In genomic region chr4:148058218-148058819, GRCm38 (mm10) we compare ENCODE assay signal across 30 mouse cellular contexts. TPM values are rescaled to one million over a fixed set of nuclear protein-coding genes. Genes with fewer than 3 reads are reported as not detected.
DNase-seq lines count a peak whose midpoint lies in the region; ATAC-seq and TF ChIP-seq lines count a peak whose summit lies in the region.
"Had no signal": no experiment of that assay in that cellular context is flagged by ENCODE, and none has a peak within 500 bp of the region (broad histone marks: within the 10 kb centered on the region; RNA-seq: fewer than 3 reads in every experiment).

No protein-coding gene starts in this region.

- no peak overlapping the region for H3K4me3 ChIP-seq in forebrain, embryonic 12.5 days (replicated peaks)
- no peak overlapping the region for H3K4me3 ChIP-seq in forebrain, embryonic 11.5 days (ENCODE audit: low read depth, low read length)
- no peak overlapping the region for H3K4me3 ChIP-seq in forebrain, postnatal 0 days (ENCODE audit: low read depth, low read length)
- H3K4me3 ChIP-seq in forebrain, embryonic 13.5 days: no peak overlapping the region
- no peak overlapping the region for H3K4me3 ChIP-seq in bone marrow, adult 2 months (replicated peaks; ENCODE audit: control insufficient read depth, low read depth, low read length)
- H3K4me3 ChIP-seq: embryonic facial prominence, embryonic 10.5 days; embryonic facial prominence, embryonic 13.5 days; erythroblast, embryonic 14.5 days; heart, adult 2 months; hindbrain, embryonic 12.5 days; intestine, embryonic 15.5 days had no signal

- 0 out of 2 replicates have a peak, but pooled peaks have one; percentile 5 for TF ChIP-seq POLR2A in bone marrow, adult 2 months (IDR thresholded peaks at IDR 0.05; ENCODE audit: borderline replicate concordance, control insufficient read depth, low read depth, low read length)

- WGBS in forebrain, embryonic 12.5 days: 87% methylated on average over 9 of the region's 9 CpGs
- 93% methylated on average over 9 of the region's 9 CpGs for WGBS in forebrain, embryonic 11.5 days
- 86% methylated on average over 9 of the region's 9 CpGs for WGBS in forebrain, postnatal 0 days
- 92% methylated on average over 9 of the region's 9 CpGs for WGBS in forebrain, embryonic 13.5 days
- 89% methylated on average over 9 of the region's 9 CpGs for whole genome bisulfite sequencing in bone marrow, adult 2 months

- no peaks in the 10 kb centered on the region for H3K9me3 ChIP-seq in forebrain, embryonic 12.5 days
- no peaks in the 10 kb centered on the region for H3K9me3 ChIP-seq in forebrain, embryonic 11.5 days (ENCODE audit: control insufficient read depth, low read length)
- no peaks in the 10 kb centered on the region for H3K9me3 ChIP-seq in forebrain, postnatal 0 days (ENCODE audit: low read length)
- no peaks in the 10 kb centered on the region for H3K9me3 ChIP-seq in forebrain, embryonic 13.5 days (replicated peaks)
- H3K9me3 ChIP-seq: embryonic facial prominence, embryonic 10.5 days; embryonic facial prominence, embryonic 13.5 days; hindbrain, embryonic 12.5 days; intestine, embryonic 15.5 days had no signal

- H3K4me2 ChIP-seq in forebrain, embryonic 12.5 days: no peak overlapping the region
- no peak overlapping the region for H3K4me2 ChIP-seq in forebrain, embryonic 11.5 days (ENCODE audit: low read depth, low read length, severe bottlenecking)
- H3K4me2 ChIP-seq in forebrain, postnatal 0 days (ENCODE audit: low read depth): no peak overlapping the region
- no peak overlapping the region for H3K4me2 ChIP-seq in forebrain, embryonic 13.5 days
- H3K4me2 ChIP-seq: embryonic facial prominence, embryonic 13.5 days; heart, embryonic 11.5 days; hindbrain, embryonic 12.5 days; intestine, embryonic 15.5 days had no signal

- no peaks in the 10 kb centered on the region for H3K4me1 ChIP-seq in forebrain, embryonic 12.5 days
- no peaks in the 10 kb centered on the region for H3K4me1 ChIP-seq in forebrain, embryonic 11.5 days (replicated peaks; ENCODE audit: control insufficient read depth, insufficient read depth, low read length)
- no peaks in the 10 kb centered on the region for H3K4me1 ChIP-seq in forebrain, postnatal 0 days (ENCODE audit: insufficient read depth)
- no peaks in the 10 kb centered on the region for H3K4me1 ChIP-seq in forebrain, embryonic 13.5 days
- no peaks in the 10 kb centered on the region for H3K4me1 ChIP-seq in bone marrow, adult 2 months (ENCODE audit: control insufficient read depth, insufficient read depth, low read length)
- H3K4me1 ChIP-seq: hindbrain, embryonic 12.5 days; intestine, embryonic 15.5 days had no signal

- H3K27ac ChIP-seq in forebrain, embryonic 12.5 days: 0 out of 2 replicates have a peak overlapping the region, but pooled peaks have one; percentile 13
- H3K27ac ChIP-seq in forebrain, embryonic 11.5 days (ENCODE audit: low read depth, low read length): no peak overlapping the region
- H3K27ac ChIP-seq in forebrain, postnatal 0 days (ENCODE audit: low read depth, low read length): peak overlapping the region; percentile 42
- no peak overlapping the region for H3K27ac ChIP-seq in forebrain, embryonic 13.5 days
- no peak overlapping the region; the same call in 1 of the 2 replicates for H3K27ac ChIP-seq in bone marrow, adult 2 months (ENCODE audit: control insufficient read depth, insufficient read depth, low read depth, low read length, poor library complexity)
- H3K27ac ChIP-seq: embryonic facial prominence, embryonic 10.5 days; embryonic facial prominence, embryonic 13.5 days; hindbrain, embryonic 12.5 days; intestine, embryonic 15.5 days had no signal

- no peak for TF ChIP-seq CTCF in forebrain, postnatal 0 days (IDR thresholded peaks at IDR 0.05; ENCODE audit: low read depth)
- no peak for TF ChIP-seq CTCF in bone marrow, adult 2 months (IDR thresholded peaks at IDR 0.05; ENCODE audit: control insufficient read depth, insufficient read depth, low read length)

- no peak for DNase-seq in forebrain, embryonic 11.5 days (ENCODE audit: low spot score)
- no peak for DNase-seq in forebrain, postnatal 0 days
- DNase-seq in heart, adult 11 months: peak; percentile 90
- no peak for DNase-seq in heart, adult 9 months (ENCODE audit: low spot score in 2 of 2)
- no peak for DNase-seq in adrenal gland, postnatal 36 days
- DNase-seq: adrenal gland, adult 8-10 months; adrenal gland, postnatal 25 days; cerebellum, adult 11 months; cerebellum, adult 2 months; cerebellum, adult 9-11 months; cerebellum, postnatal 25 days; embryo, embryonic 11 days; heart, adult 2 months; kidney, adult 11 months; kidney, adult 9 months had no signal

- H3K36me3 ChIP-seq in forebrain, embryonic 12.5 days (replicated peaks): peaks cover 57% of the 10 kb centered on the region
- H3K36me3 ChIP-seq in forebrain, embryonic 11.5 days (ENCODE audit: control insufficient read depth, insufficient read depth, low read length): peaks cover 6% of the 10 kb centered on the region; the same call in 1 of the 2 replicates
- peaks cover 48% of the 10 kb centered on the region for H3K36me3 ChIP-seq in forebrain, postnatal 0 days (ENCODE audit: insufficient read depth)
- H3K36me3 ChIP-seq in forebrain, embryonic 13.5 days (ENCODE audit: poor library complexity, severe bottlenecking): peaks cover 59% of the 10 kb centered on the region

- no peak overlapping the region for H3K9ac ChIP-seq in forebrain, embryonic 12.5 days
- H3K9ac ChIP-seq in forebrain, embryonic 11.5 days (ENCODE audit: low read length): no peak overlapping the region
- no peak overlapping the region for H3K9ac ChIP-seq in forebrain, postnatal 0 days
- H3K9ac ChIP-seq in forebrain, embryonic 13.5 days: no peak overlapping the region
- H3K9ac ChIP-seq: embryonic facial prominence, embryonic 13.5 days; hindbrain, embryonic 12.5 days; intestine, embryonic 15.5 days had no signal

- no peak for ATAC-seq in forebrain, embryonic 12.5 days (ENCODE audit: low FRiP score)
- ATAC-seq in forebrain, embryonic 11.5 days (replicated peaks; ENCODE audit: low FRiP score): no peak
- no peak for ATAC-seq in forebrain, postnatal 0 days
- no peak for ATAC-seq in forebrain, embryonic 13.5 days
- ATAC-seq: activated CD4-positive, CD25-positive, alpha-beta regulatory T cell, adult 4 months; hindbrain, embryonic 16.5 days; intestine, embryonic 15.5 days had no signal

- no peaks in the 10 kb centered on the region for H3K27me3 ChIP-seq in forebrain, embryonic 12.5 days
- H3K27me3 ChIP-seq in forebrain, embryonic 11.5 days (ENCODE audit: control insufficient read depth, insufficient read depth, low read length): no peaks in the 10 kb centered on the region
- no peaks in the 10 kb centered on the region for H3K27me3 ChIP-seq in forebrain, postnatal 0 days (ENCODE audit: insufficient read depth, low read length)
- no peaks in the 10 kb centered on the region for H3K27me3 ChIP-seq in forebrain, embryonic 13.5 days
- H3K27me3 ChIP-seq: embryonic facial prominence, embryonic 13.5 days; hindbrain, embryonic 12.5 days; intestine, embryonic 15.5 days had no signal

RNA-seq across cellular contexts. Expression of gene Mthfr, which starts 19.4 kb away (rescaled TPM):
- polyA plus RNA-seq in forebrain, embryonic 12.5 days (2016; fragmentation: Nextera tagmentation; extraction: Ambion mirVana): 28.7 and 32.2 TPM in 2 replicates
- polyA plus RNA-seq in forebrain, embryonic 11.5 days (2014; fragmentation: Nextera tagmentation; extraction: Ambion mirVana): 25.5 and 27.6 TPM in 2 replicates
- total RNA-seq in forebrain, postnatal 0 days (2014; rRNA removed): 27.0 and 34.5 TPM in 2 replicates
- polyA plus RNA-seq in forebrain, postnatal 0 days (2015; fragmentation: Nextera tagmentation; extraction: Ambion mirVana): 3.6 and 7.9 TPM in 2 replicates
- 15.9 and 18.2 TPM in 2 replicates for polyA plus RNA-seq in forebrain, embryonic 13.5 days (2015; fragmentation: Nextera tagmentation; extraction: Ambion mirVana)
- polyA plus RNA-seq in bone marrow, adult 2 months (2011; ENCODE audit: insufficient read depth, insufficient read length, low replicate concordance, missing spikeins): 5.2 and 9.6 TPM in 2 replicates
- total RNA-seq in adrenal gland, postnatal 36 days (2021): 10 to 100 TPM; 29.0 to 54.7 TPM

RNA-seq across cellular contexts. Expression of gene Clcn6, which starts 19.7 kb away (rescaled TPM):
- polyA plus RNA-seq in forebrain, embryonic 12.5 days (2016; fragmentation: Nextera tagmentation; extraction: Ambion mirVana): 22.4 and 27.7 TPM in 2 replicates
- 14.6 and 15.5 TPM in 2 replicates for polyA plus RNA-seq in forebrain, embryonic 11.5 days (2014; fragmentation: Nextera tagmentation; extraction: Ambion mirVana)
- total RNA-seq in forebrain, postnatal 0 days (2014; rRNA removed): 48.2 and 61.0 TPM in 2 replicates
- polyA plus RNA-seq in forebrain, postnatal 0 days (2015; fragmentation: Nextera tagmentation; extraction: Ambion mirVana): 19.9 and 26.3 TPM in 2 replicates
- 21.6 and 24.8 TPM in 2 replicates for polyA plus RNA-seq in forebrain, embryonic 13.5 days (2015; fragmentation: Nextera tagmentation; extraction: Ambion mirVana)
- 3.4 and 6.8 TPM in 2 replicates for polyA plus RNA-seq in bone marrow, adult 2 months (2011; ENCODE audit: insufficient read depth, insufficient read length, low replicate concordance, missing spikeins)
- 10 to 100 TPM; 10.0 to 12.6 TPM for total RNA-seq in adrenal gland, postnatal 36 days (2021)

RNA-seq across cellular contexts. Expression of gene Agtrap, which starts 29.5 kb away (rescaled TPM):
- polyA plus RNA-seq in forebrain, embryonic 12.5 days (2016; fragmentation: Nextera tagmentation; extraction: Ambion mirVana): 8.4 and 9.2 TPM in 2 replicates
- polyA plus RNA-seq in forebrain, embryonic 11.5 days (2014; fragmentation: Nextera tagmentation; extraction: Ambion mirVana): 15.0 and 15.6 TPM in 2 replicates
- total RNA-seq in forebrain, postnatal 0 days (2014; rRNA removed): 3.8 and 4.2 TPM in 2 replicates
- 5.6 and 7.9 TPM in 2 replicates for polyA plus RNA-seq in forebrain, postnatal 0 days (2015; fragmentation: Nextera tagmentation; extraction: Ambion mirVana)
- 6.9 and 8.3 TPM in 2 replicates for polyA plus RNA-seq in forebrain, embryonic 13.5 days (2015; fragmentation: Nextera tagmentation; extraction: Ambion mirVana)
- polyA plus RNA-seq in bone marrow, adult 2 months (2011; ENCODE audit: insufficient read depth, insufficient read length, low replicate concordance, missing spikeins): 10.0 and 20.9 TPM in 2 replicates
- total RNA-seq in adrenal gland, postnatal 36 days (2021): 10 to 100 TPM; 76.6 to 96.6 TPM

RNA-seq across cellular contexts. Expression of gene Nppa, which starts 57.8 kb away (rescaled TPM):
- 0.82 and 0.99 TPM in 2 replicates for polyA plus RNA-seq in forebrain, embryonic 12.5 days (2016; fragmentation: Nextera tagmentation; extraction: Ambion mirVana)
- 0.29 TPM in 1 of 2 replicates, not detected in the other for polyA plus RNA-seq in forebrain, embryonic 11.5 days (2014; fragmentation: Nextera tagmentation; extraction: Ambion mirVana)
- 1.5 TPM in 1 of 2 replicates, not detected in the other for total RNA-seq in forebrain, postnatal 0 days (2014; rRNA removed)
- polyA plus RNA-seq in forebrain, postnatal 0 days (2015; fragmentation: Nextera tagmentation; extraction: Ambion mirVana): 1.1 and 2.2 TPM in 2 replicates
- polyA plus RNA-seq in forebrain, embryonic 13.5 days (2015; fragmentation: Nextera tagmentation; extraction: Ambion mirVana): 0.79 and 2.4 TPM in 2 replicates
- not detected in 2 replicates for polyA plus RNA-seq in bone marrow, adult 2 months (2011; ENCODE audit: insufficient read depth, insufficient read length, low replicate concordance, missing spikeins)
- not detected for total RNA-seq in adrenal gland, postnatal 36 days (2021)
- total RNA-seq: adrenal gland, adult 8-10 months; adrenal gland, postnatal 25 days; common myeloid progenitor, adult 5-6 weeks; ES-E14; hematopoietic stem cell, adult 5-6 weeks had no signal
- polyA plus RNA-seq: activated CD4-positive, CD25-positive, alpha-beta regulatory T cell, adult 4 months; cerebellum, adult 2 months; erythroblast, embryonic 14.5 days; gonadal fat pad, adult 2 months; intestine, embryonic 15.5 days had no signal

Comparison
In these comparisons a context has a peak if more than half of its experiments do, and no peak if none do; other contexts are left out.
1. H3K27ac ChIP-seq: peak in forebrain, embryonic 12.5 days (single experiment) and forebrain, postnatal 0 days (single experiment); none in forebrain, embryonic 11.5 days (single experiment), forebrain, embryonic 13.5 days (single experiment) and bone marrow, adult 2 months (single experiment).